Comparison of ENCODE assay signal across 10 mouse cellular contexts in the genomic region with DNA sequence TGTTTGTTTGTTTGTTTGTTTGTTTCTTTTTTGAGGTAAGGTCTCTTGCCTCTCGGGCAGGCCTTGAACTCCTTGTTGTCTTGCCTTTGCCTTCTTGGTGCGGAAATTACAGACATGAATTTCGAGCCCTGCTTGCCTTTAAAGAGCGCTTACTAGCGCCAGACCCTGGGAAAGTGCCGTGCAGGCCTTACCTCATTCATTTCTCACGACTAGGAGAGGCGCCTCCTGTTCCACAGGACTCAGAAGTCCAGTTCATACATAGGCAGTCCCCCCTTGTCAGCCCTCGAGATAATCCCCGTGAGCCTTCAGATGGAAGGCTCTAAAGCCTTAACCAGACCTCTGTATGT. TPM values are rescaled to one million over a fixed set of nuclear protein-coding genes. Genes with fewer than 3 reads are reported as not detected.
DNase-seq lines count a peak whose midpoint lies in the region; ATAC-seq lines count a peak whose summit lies in the region.
"Had no signal": no experiment of that assay in that cellular context is flagged by ENCODE, and none has a peak within 500 bp of the region (broad histone marks: within the 10 kb centered on the region; RNA-seq: fewer than 3 reads in every experiment).

No protein-coding gene starts in this region.

- H3K79me2 ChIP-seq in macrophage (ENCODE audit: inconsistent target) = peaks cover 75% of the 10 kb centered on the region

- 3% methylated on average over 10 of the region's 10 CpGs for WGBS in hindbrain, embryonic 11.5 days
- 0% methylated on average over 9 of the region's 10 CpGs for WGBS in macrophage (ENCODE audit: missing documents)

- peak overlapping the region; percentile 83 for H3K4me2 ChIP-seq in hindbrain, embryonic 11.5 days (replicated peaks; ENCODE audit: low read depth, low read length)

- peaks cover 32% of the 10 kb centered on the region for H3K36me3 ChIP-seq in megakaryocyte, embryonic 14.5 days (replicated peaks; ENCODE audit: low read length)
- H3K36me3 ChIP-seq in hindbrain, embryonic 11.5 days (ENCODE audit: control insufficient read depth, insufficient read depth, low read length) = no peaks in the 10 kb centered on the region
- H3K36me3 ChIP-seq in macrophage (ENCODE audit: inconsistent target) = no peaks in the 10 kb centered on the region

- H3K4me1 ChIP-seq in megakaryocyte, embryonic 14.5 days = peaks cover 56% of the 10 kb centered on the region
- H3K4me1 ChIP-seq in hindbrain, embryonic 11.5 days (replicated peaks; ENCODE audit: control insufficient read depth, insufficient read depth, low read length) = peaks cover 7% of the 10 kb centered on the region; the same call in 1 of the 2 replicates

- H3K4me3 ChIP-seq in megakaryocyte, embryonic 14.5 days (replicated peaks) = peak overlapping the region; percentile 99
- H3K4me3 ChIP-seq in hindbrain, embryonic 11.5 days (ENCODE audit: low read depth, low read length) = peak overlapping the region; percentile 86
- peak overlapping the region; percentile 94 for H3K4me3 ChIP-seq in macrophage (ENCODE audit: inconsistent target)

- H3K27me3 ChIP-seq in megakaryocyte, embryonic 14.5 days (replicated peaks) = no peaks in the 10 kb centered on the region
- H3K27me3 ChIP-seq in hindbrain, embryonic 11.5 days (ENCODE audit: control insufficient read depth, insufficient read depth, low read length) = no peaks in the 10 kb centered on the region
- H3K27me3 ChIP-seq: Patski had no signal

- H3K27ac ChIP-seq in hindbrain, embryonic 11.5 days (ENCODE audit: low read depth, low read length) = no peak overlapping the region
- H3K27ac ChIP-seq in macrophage = peak overlapping the region; percentile 51

- peak overlapping the region; percentile 86 for H3K9ac ChIP-seq in hindbrain, embryonic 11.5 days (ENCODE audit: low read depth, low read length)

- H3K9me3 ChIP-seq in megakaryocyte, embryonic 14.5 days = no peaks in the 10 kb centered on the region
- no peaks in the 10 kb centered on the region for H3K9me3 ChIP-seq in hindbrain, embryonic 11.5 days (ENCODE audit: control insufficient read depth, low read length)

- peak; percentile 37 for DNase-seq in adrenal gland, postnatal 14 days
- no peak for DNase-seq in adrenal gland, postnatal 4 days (ENCODE audit: low spot score in 2 of 2)
- DNase-seq in hindbrain, embryonic 11.5 days (ENCODE audit: low spot score) = peak; percentile 39
- DNase-seq in thymus, postnatal 0 days (ENCODE audit: low spot score) = peak; percentile 56
- DNase-seq in adrenal gland, postnatal 36 days = no peak

- no peak for ATAC-seq in megakaryocyte, adult 5-6 weeks (ENCODE audit: poor library complexity, severe bottlenecking)
- ATAC-seq in hindbrain, embryonic 11.5 days (ENCODE audit: low FRiP score) = no peak

RNA-seq across cellular contexts. Expression of gene Nup188, which starts 0.8 kb away (rescaled TPM):
- 38.2 and 40.5 TPM in 2 replicates for total RNA-seq in adrenal gland, postnatal 14 days (2021)
- 10 to 100 TPM; 46.9 TPM for total RNA-seq in adrenal gland, postnatal 4 days (2021)
- 72.2 and 120 TPM in 2 replicates for polyA plus RNA-seq in megakaryocyte, embryonic 14.5 days (2012; ENCODE audit: insufficient read depth, low replicate concordance)
- 16.4 and 18.7 TPM in 2 replicates for total RNA-seq in megakaryocyte, adult 5-6 weeks (2015)
- 11.1 and 13.2 TPM in 2 replicates for total RNA-seq in megakaryocyte, adult 5-6 weeks (2017)
- 44.5 and 49.9 TPM in 2 replicates for polyA plus RNA-seq in hindbrain, embryonic 11.5 days (2014; fragmentation: Nextera tagmentation; extraction: Ambion mirVana)
- 100 to 1,000 TPM in 1 of 26 experiments, 10 to 100 TPM in 25; 21.9 to 112 (median 45.9) TPM for total RNA-seq in macrophage (2018; cell fraction: chromatin; rRNA removed)
- total RNA-seq in macrophage (2018; cell fraction: cytosol; rRNA removed) = 10 to 100 TPM in 25 of 26 experiments, 1 to 10 TPM in 1; 8.9 to 19.7 (median 14.0) TPM
- 10 to 100 TPM; 14.5 to 56.4 (median 21.3) TPM for total RNA-seq in macrophage (2018; cell fraction: nucleus; rRNA removed)
- polyA plus RNA-seq in macrophage (2018) = 11.2 to 26.1 TPM (median 14.0 TPM) in 3 replicates
- polyA plus RNA-seq in thymus, postnatal 0 days (2015; fragmentation: Nextera tagmentation; extraction: Ambion mirVana) = 21.3 and 22.3 TPM in 2 replicates
- total RNA-seq in adrenal gland, postnatal 36 days (2021) = 10 to 100 TPM; 33.9 to 35.9 TPM

RNA-seq across cellular contexts. Expression of gene Dolk, which starts 0.9 kb away (rescaled TPM):
- total RNA-seq in adrenal gland, postnatal 14 days (2021) = 46.2 and 48.1 TPM in 2 replicates
- 10 to 100 TPM; 36.0 to 36.5 TPM for total RNA-seq in adrenal gland, postnatal 4 days (2021)
- polyA plus RNA-seq in megakaryocyte, embryonic 14.5 days (2012; ENCODE audit: insufficient read depth, low replicate concordance) = 1.9 and 7.1 TPM in 2 replicates
- total RNA-seq in megakaryocyte, adult 5-6 weeks (2015) = 5.5 and 6.6 TPM in 2 replicates
- 10.1 and 13.0 TPM in 2 replicates for total RNA-seq in megakaryocyte, adult 5-6 weeks (2017)
- 24.0 and 24.1 TPM in 2 replicates for polyA plus RNA-seq in hindbrain, embryonic 11.5 days (2014; fragmentation: Nextera tagmentation; extraction: Ambion mirVana)
- total RNA-seq in macrophage (2018; cell fraction: chromatin; rRNA removed) = 1 to 10 TPM; 1.1 to 7.8 (median 4.4) TPM
- 10 to 100 TPM in 25 of 26 experiments, 1 to 10 TPM in 1; 9.5 to 26.0 (median 15.4) TPM for total RNA-seq in macrophage (2018; cell fraction: cytosol; rRNA removed)
- total RNA-seq in macrophage (2018; cell fraction: nucleus; rRNA removed) = 10 to 100 TPM in 24 of 26 experiments, 1 to 10 TPM in 2; 4.8 to 27.5 (median 16.7) TPM
- 13.1 to 21.9 TPM (median 15.9 TPM) in 3 replicates for polyA plus RNA-seq in macrophage (2018)
- polyA plus RNA-seq in thymus, postnatal 0 days (2015; fragmentation: Nextera tagmentation; extraction: Ambion mirVana) = 15.8 and 18.6 TPM in 2 replicates
- total RNA-seq in adrenal gland, postnatal 36 days (2021) = 10 to 100 TPM; 42.8 to 51.3 TPM

RNA-seq across cellular contexts. Expression of gene Gm28038, which starts 6.2 kb away (rescaled TPM):
- total RNA-seq in adrenal gland, postnatal 14 days (2021) = not detected in 2 replicates
- not detected for total RNA-seq in adrenal gland, postnatal 4 days (2021)
- polyA plus RNA-seq in megakaryocyte, embryonic 14.5 days (2012; ENCODE audit: insufficient read depth, low replicate concordance) = not detected in 2 replicates
- 4.0 TPM in 1 of 2 replicates, not detected in the other for total RNA-seq in megakaryocyte, adult 5-6 weeks (2015)
- not detected in 2 replicates for total RNA-seq in megakaryocyte, adult 5-6 weeks (2017)
- not detected in 2 replicates for polyA plus RNA-seq in hindbrain, embryonic 11.5 days (2014; fragmentation: Nextera tagmentation; extraction: Ambion mirVana)
- 1 to 10 TPM in 2 of 26 experiments, not detected in 24; 4.4 to 4.9 TPM for total RNA-seq in macrophage (2018; cell fraction: chromatin; rRNA removed)
- total RNA-seq in macrophage (2018; cell fraction: cytosol; rRNA removed) = not detected
- not detected for total RNA-seq in macrophage (2018; cell fraction: nucleus; rRNA removed)
- polyA plus RNA-seq in macrophage (2018) = 15.9 TPM in 1 of 3 replicates, not detected in the others
- polyA plus RNA-seq in thymus, postnatal 0 days (2015; fragmentation: Nextera tagmentation; extraction: Ambion mirVana) = not detected in 2 replicates
- not detected for total RNA-seq in adrenal gland, postnatal 36 days (2021)
- total RNA-seq: neutrophil, adult 5-6 weeks had no signal
- polyA plus RNA-seq: Patski had no signal

RNA-seq across cellular contexts. Expression of gene Phyhd1, which starts 21.0 kb away (rescaled TPM):
- 19.8 and 20.4 TPM in 2 replicates for total RNA-seq in adrenal gland, postnatal 14 days (2021)
- total RNA-seq in adrenal gland, postnatal 4 days (2021) = 10 to 100 TPM; 15.4 to 16.6 TPM
- 6.7 and 11.3 TPM in 2 replicates for polyA plus RNA-seq in megakaryocyte, embryonic 14.5 days (2012; ENCODE audit: insufficient read depth, low replicate concordance)
- 3.3 and 3.8 TPM in 2 replicates for total RNA-seq in megakaryocyte, adult 5-6 weeks (2015)
- total RNA-seq in megakaryocyte, adult 5-6 weeks (2017) = 1.3 and 1.8 TPM in 2 replicates
- polyA plus RNA-seq in hindbrain, embryonic 11.5 days (2014; fragmentation: Nextera tagmentation; extraction: Ambion mirVana) = 4.2 and 5.6 TPM in 2 replicates
- 100 to 1,000 TPM in 16 of 26 experiments, 10 to 100 TPM in 10; 51.1 to 446 (median 182) TPM for total RNA-seq in macrophage (2018; cell fraction: chromatin; rRNA removed)
- total RNA-seq in macrophage (2018; cell fraction: cytosol; rRNA removed) = 10 to 100 TPM; 10.7 to 53.2 (median 26.1) TPM
- total RNA-seq in macrophage (2018; cell fraction: nucleus; rRNA removed) = 100 to 1,000 TPM in 13 of 26 experiments, 10 to 100 TPM in 13; 35.7 to 247 (median 87.5) TPM
- polyA plus RNA-seq in macrophage (2018) = 8.0 to 16.8 TPM (median 13.0 TPM) in 3 replicates
- 2.8 and 3.0 TPM in 2 replicates for polyA plus RNA-seq in thymus, postnatal 0 days (2015; fragmentation: Nextera tagmentation; extraction: Ambion mirVana)
- 10 to 100 TPM; 15.3 to 19.5 TPM for total RNA-seq in adrenal gland, postnatal 36 days (2021)

RNA-seq across cellular contexts. Expression of gene Gm28035, which starts 46.6 kb away (rescaled TPM):
- total RNA-seq in adrenal gland, postnatal 14 days (2021) = 0.63 and 1.7 TPM in 2 replicates
- total RNA-seq in adrenal gland, postnatal 4 days (2021) = 1 to 10 TPM; 1.3 TPM
- 3.3 and 6.4 TPM in 2 replicates for polyA plus RNA-seq in megakaryocyte, embryonic 14.5 days (2012; ENCODE audit: insufficient read depth, low replicate concordance)
- 0.04 TPM in 1 of 2 replicates, not detected in the other for total RNA-seq in megakaryocyte, adult 5-6 weeks (2015)
- not detected in 2 replicates for total RNA-seq in megakaryocyte, adult 5-6 weeks (2017)
- 0.06 and 0.07 TPM in 2 replicates for polyA plus RNA-seq in hindbrain, embryonic 11.5 days (2014; fragmentation: Nextera tagmentation; extraction: Ambion mirVana)
- total RNA-seq in macrophage (2018; cell fraction: chromatin; rRNA removed) = 10 to 100 TPM in 19 of 26 experiments, 1 to 10 TPM in 7; 5.5 to 19.9 (median 13.9) TPM
- 1 to 10 TPM in 3 of 26 experiments, under 1 TPM in 19, not detected in 4; 0.04 to 1.2 (median 0.14) TPM for total RNA-seq in macrophage (2018; cell fraction: cytosol; rRNA removed)
- total RNA-seq in macrophage (2018; cell fraction: nucleus; rRNA removed) = 10 to 100 TPM in 3 of 26 experiments, 1 to 10 TPM in 23; 1.9 to 12.2 (median 5.4) TPM
- 0.17 to 0.26 TPM (median 0.21 TPM) in 3 replicates for polyA plus RNA-seq in macrophage (2018)
- polyA plus RNA-seq in thymus, postnatal 0 days (2015; fragmentation: Nextera tagmentation; extraction: Ambion mirVana) = 0.04 and 0.08 TPM in 2 replicates
- total RNA-seq in adrenal gland, postnatal 36 days (2021) = 1 to 10 TPM; 1.3 to 2.1 TPM

Comparison
In these comparisons a context has a peak if more than half of its experiments do, and no peak if none do; other contexts are left out.
1. DNase-seq: peak in adrenal gland, postnatal 14 days (single experiment), hindbrain, embryonic 11.5 days (single experiment) and thymus, postnatal 0 days (single experiment); none in adrenal gland, postnatal 4 days (0 of 2) and adrenal gland, postnatal 36 days (0 of 2).
2. Peak in every context shown above with its lines, with median percentiles within 50 percentile points of each other: H3K4me3 ChIP-seq.